Mouse (Mus musculus) urinary bladder, adult 18-20 months (tissue): ENCODE measurements at regions not wholly inside any gene's neighbourhood (a gene's known extent, or its start where the extent isn't known, plus 50 kb on each side); places are given as distances from the start of the nearest gene placed in this dataset.
A peak's percentile ranks its signal among the peaks of the same experiment; 100 is the strongest.

Experiments used
- DNase-seq, 2 experiments: peaks; one replicate each; pipeline ENCODE4 v3.0.0; 2022; ENCODE audit warnings: low spot score in 2 of 2, mixed read lengths in 2 of 2

DNA sequence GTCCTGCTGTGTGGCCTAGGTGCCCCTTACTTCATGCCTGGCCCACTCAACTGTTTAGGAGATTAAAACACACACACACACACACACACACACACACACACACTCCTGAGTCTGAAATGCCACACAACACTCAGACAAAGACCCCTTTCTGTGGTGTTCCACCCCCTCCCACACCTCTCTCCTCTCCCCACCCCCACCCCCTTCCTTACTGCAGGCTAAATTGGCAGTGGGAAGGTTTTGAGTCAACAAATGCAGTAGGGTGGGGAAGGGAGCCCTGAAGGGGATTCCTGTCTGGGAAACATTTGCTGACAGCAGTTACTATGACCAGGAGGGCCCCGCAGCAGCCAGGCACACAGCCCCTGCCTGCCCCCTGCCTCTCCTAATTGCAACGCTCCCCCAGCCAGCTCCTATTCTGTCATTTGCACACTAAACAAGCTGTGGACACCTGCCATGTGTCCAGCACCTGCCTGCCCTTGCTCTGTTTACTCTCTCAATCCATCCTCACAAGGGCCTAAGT, 69.5 kb downstream of the Ephb3 start:
- DNase-seq, result no peak

DNA sequence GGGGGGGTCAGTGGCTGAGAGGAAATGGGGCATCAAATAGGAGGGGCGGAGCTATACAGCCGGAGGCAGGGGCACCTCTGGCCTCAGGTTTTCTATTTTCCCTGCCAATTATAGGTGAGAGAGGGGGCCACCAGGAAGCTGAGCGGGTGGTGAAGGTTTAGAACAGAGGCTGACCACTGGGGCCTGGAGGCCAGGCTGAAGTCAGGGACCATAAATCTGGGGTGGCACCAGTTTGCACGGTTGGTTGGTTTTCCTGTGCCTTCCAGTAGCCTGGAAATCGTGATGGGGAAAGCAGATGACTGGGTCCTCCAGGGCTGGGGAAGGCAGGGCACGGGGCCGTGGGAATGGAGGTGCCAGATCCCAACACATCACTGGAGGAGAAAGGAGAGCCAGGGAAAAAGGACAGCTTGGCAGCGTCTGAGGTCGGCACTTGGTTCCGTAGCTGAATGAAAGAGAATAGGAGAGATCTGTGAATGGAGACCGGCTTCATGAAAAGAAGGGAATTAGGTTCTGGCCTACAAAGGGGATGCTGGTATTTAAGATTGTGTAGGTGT, 73.3 kb downstream of the Ephb3 start:
- no peak for DNase-seq

GRCm38 (mm10) chr16:21278387-21278786, 73.8 kb downstream of the Ephb3 start:
- no peak for DNase-seq

- no peak for DNase-seq
Observed at GRCm38 (mm10) chr16:21280200-21280627, 75.7 kb downstream of the Ephb3 start.

GRCm38 (mm10) chr16:21281958-21282730, 77.6 kb downstream of the Ephb3 start:
- DNase-seq, result no peak

GRCm38 (mm10) chr16:21286099-21286498, 81.5 kb downstream of the Ephb3 start:
- DNase-seq, result peak; percentile 43 to 48

DNA sequence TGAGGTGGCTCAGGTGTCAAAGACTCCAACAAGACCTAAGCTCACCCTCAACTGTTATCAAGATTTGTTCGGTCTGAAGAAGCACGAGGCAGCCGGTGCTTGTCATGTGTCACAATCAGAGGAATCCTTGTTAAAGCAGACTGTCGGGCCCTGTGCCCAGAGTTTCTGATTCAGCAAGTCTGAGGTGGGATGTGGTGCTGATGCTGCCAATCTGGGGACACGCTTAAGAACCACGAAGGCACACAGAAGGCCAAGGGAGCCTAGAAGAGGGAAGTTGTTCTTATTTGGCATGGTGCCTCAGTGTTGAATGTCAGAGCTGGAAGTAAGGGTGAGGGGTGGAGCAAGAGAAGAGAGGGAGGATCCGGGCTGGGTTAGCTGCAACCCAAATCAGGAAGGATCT, 85.0 kb downstream of the Ephb3 start:
- no peak for DNase-seq

DNA sequence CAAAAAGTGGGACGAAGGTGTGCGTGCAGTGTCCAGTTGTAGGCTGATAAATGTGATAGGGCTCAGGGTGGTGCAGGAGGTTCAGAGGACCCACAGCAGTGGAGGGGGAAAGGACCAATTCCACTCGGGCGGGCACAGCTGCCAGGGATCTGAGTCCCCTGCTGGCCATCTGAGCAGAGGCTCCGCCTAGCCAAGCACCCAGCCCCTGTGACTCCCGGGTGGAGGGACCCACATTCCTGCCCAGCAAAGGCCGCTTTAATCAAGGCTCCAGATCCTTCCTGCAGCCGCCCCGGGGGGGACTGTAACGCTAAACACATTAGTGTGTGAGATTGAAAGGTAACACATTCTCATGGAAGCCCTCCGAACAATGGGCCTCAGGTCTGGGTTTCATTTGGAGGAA, 88.5 kb downstream of the Ephb3 start:
- no peak for DNase-seq

DNA sequence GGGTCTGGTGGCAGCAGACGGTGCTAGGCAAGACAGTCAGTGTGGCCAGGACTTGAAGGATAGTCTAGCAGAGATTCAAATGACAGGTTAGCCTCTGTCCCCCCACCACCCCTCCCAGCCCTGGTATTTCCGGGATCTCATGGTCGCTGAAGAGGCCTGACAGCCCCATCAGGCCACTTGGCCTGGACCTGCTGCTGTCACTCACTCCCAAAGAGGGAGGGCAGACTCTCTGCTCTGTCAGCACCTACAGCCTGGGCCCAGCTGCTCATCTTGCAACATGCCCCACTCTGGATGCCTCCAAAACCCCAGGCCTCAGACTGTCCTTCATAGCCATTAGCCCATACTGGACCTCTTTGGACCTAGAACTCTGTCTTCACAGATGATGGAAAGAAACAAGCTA, 89.0 kb downstream of the Ephb3 start:
- no peak for DNase-seq

DNA sequence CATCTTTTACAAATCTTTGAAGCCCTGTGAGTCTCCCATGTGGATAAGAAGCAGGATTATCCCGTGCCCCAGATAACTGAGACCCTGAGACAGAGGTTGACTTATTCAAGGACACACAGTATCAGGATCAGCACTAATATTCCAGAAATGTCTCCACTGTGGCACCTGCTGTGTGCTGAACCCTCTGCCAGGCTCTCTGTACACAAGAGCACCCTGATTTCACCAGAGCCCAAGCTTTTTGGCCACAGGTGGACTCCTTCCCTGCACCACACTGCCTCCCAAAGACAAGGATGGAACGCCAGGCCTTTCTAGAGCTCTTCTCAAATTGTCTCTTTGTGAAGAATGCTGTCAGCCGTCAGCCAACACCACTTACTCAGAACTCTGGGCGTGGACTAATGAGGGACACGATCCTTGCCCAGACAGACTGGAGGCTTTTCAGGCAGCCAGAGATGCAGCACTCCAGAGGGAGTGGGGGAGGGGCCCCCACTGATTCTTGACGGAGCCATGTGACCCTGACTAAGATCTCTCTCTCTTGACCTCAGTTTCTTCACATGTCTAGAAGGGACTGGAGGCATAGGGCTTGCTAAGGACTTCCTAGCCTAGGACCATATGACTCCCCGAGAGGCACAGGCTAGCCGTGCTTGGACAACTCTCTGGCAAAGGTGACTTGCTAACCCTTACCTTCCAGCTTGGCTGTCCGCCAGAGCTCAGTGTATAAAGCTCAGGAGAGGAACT, 90.3 kb downstream of the Ephb3 start:
- peak; percentile 31 to 44 for DNase-seq

DNA sequence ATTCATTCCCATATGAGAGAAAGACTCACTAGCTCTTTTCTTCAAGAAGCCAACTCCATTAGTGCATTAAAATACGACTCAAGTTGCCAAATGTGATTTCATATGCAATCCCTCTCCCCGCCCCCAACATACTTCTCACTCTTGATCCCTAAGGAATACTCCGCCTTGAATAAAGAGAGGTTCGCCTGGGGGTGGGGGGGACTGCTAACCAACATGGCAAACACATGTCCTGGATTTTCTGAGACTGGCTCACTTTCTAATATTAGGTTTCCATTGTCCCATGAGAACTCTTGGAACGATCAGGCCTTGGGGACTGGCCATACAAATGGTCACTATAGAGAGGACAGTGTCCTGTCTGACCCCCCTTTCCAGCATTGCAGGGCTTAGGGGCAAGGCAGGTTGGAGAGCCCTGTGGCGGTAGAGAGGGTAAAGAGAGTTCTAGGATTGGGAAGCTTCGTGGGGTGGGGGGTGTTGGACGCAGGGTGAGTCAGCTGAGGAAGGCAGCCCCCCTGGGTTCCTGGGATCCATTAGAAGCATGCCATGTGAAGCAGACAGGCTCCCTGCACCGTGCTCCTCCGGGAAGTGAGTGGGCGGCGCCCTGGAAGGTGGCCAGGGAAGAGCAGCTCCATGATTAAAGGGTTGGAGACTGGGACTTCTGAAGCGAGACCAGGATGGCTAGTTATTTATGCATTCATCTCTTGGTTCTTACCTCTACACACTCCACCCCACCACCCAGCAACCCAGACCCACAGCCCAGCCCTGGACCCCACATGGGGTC, 91.6 kb downstream of the Ephb3 start:
- DNase-seq, result no peak

DNA sequence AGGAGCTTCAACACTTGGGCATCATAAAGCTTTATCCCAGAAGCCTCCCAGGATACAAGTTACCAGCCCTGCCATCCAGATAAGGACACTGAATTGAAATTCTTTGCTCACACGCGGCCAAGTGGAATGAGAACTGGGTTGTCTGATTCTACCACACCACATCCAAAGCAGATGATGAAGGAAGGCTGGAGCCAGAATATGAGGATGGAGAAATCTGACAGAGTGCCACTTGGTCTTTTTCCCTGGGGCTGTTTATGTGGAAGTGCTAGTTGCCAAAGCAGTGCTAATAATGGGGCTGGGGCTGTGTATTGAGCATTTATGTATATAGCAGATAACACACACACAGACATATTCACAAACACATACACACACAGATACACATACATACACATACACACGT, 92.2 kb downstream of the Ephb3 start:
- DNase-seq, result no peak

- no peak for DNase-seq
Observed at GRCm38 (mm10) chr16:21298866-21299265, 94.3 kb downstream of the Ephb3 start.

- DNase-seq, result no peak
Observed at GRCm38 (mm10) chr16:21305859-21306258, 101.3 kb downstream of the Ephb3 start.

DNA sequence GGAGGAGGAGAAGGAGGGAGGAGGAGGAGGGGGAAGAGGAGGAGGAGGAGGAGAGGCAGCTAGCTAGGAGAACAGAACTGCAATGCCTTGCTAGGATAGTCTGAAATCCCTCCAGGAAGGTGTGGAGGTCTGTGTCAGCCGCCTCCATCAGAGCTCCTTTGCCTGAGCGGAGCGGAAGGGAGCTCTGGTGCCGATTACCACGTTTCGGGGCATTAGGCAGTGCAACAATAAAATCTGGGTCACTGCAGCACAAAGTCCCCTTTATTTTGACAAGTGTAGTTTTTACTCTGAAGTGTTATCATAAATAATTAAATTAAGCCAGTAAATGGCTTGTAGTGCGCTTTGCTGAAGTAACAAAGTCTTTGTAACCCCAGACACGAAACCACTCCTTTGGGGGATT, 104.0 kb downstream of the Ephb3 start:
- no peak for DNase-seq

DNA sequence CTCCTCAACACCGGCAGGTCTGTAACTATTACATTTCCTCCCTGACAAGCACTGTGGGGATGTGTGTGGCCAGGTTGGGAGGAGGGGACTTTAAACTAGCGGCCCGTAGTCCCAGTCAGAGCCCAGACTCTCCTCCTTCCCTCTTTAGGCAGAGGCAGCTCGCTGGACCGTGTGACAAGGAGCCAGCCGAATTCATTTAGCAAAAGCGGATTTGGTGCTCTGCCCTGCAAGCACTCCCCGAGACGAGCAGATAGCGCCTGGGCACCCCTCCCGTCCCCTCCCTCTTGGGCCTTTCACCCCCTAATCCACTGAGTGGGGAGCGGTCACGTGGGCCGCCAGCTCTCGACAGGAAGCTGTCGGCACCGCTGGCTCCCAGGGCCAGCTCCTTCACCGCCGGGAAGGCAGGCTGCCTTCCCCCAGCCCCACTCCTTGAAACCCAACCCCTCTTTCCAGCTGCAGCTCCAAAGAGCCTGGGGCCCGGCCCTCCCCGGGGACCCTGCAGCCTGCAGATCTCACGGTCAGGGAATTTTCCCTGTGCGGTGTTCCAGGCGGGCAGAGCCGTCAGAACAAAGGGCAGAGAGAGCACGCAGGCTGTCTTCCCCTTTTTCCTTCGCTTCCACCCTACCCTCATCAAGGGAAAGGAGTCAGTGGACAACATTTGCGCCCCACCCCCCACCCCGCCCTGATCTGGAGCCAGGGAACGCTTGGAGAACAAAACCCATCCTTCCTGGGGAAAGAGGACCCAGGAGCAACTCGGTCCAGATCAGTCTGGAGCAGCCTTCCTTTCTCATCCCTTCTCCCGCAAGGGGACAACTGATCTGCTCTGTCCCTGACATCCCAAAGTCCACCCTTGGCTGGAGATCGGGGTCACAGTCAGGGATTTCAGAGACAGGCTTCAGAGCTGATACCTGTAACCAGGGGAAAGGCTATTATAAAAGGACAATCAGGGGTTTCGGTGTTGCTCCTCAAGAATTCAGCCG, 106.4 kb downstream of the Ephb3 start:
- peak; percentile 63 to 79 for DNase-seq

GRCm38 (mm10) chr16:21311781-21312180, 107.2 kb downstream of the Ephb3 start:
- no peak for DNase-seq

DNA sequence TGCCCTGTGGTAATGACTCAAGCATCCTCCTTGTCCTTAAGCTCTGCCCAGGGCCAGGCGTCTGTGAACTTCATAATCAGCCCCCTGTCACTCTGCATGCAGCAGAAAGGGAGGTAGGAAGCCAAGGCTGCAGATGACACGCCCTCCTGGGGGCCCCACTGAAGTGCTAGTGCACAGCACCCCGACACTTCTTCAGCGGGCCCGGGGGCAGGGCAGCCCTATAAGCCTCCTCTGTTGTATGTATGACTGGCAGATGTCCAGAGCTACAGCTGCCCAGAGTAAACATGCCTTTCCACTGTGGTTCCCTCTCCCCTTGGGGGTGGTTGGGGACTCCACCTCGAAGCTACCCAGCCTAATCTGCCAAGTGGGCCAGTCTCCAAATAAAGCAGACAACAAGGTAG, 107.2 kb upstream of the Vps8 start:
- DNase-seq, result no peak

DNA sequence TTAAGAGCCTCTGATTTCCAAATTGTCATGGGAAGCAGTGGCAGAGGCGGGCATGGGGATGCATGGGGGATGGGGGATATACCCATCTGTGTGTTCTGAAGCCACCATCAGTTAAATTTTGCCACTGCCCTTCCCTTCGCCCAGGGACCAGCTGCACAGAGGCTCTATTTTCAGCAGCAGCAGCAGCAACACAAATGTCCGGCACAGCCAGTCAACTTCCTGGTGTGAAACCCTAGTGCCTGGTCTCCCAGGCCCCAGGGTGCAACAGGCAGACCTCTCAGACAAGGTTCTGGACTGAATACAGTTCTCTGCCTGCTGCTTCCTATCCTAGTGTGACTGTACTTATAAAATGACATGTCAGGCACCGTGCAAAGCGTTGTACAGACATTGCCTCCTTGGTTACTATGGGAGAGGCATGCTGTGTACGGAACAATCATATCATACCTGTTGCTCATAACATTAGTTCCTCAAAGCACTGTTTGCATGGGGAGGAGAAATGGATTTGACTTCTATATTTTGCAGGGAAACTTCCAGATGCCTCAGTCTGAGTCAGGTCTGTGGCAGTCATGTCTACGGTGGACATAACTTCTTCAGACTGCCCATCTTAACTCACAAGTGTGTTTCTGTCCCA, 104.8 kb upstream of the Vps8 start:
- DNase-seq, result no peak

DNA sequence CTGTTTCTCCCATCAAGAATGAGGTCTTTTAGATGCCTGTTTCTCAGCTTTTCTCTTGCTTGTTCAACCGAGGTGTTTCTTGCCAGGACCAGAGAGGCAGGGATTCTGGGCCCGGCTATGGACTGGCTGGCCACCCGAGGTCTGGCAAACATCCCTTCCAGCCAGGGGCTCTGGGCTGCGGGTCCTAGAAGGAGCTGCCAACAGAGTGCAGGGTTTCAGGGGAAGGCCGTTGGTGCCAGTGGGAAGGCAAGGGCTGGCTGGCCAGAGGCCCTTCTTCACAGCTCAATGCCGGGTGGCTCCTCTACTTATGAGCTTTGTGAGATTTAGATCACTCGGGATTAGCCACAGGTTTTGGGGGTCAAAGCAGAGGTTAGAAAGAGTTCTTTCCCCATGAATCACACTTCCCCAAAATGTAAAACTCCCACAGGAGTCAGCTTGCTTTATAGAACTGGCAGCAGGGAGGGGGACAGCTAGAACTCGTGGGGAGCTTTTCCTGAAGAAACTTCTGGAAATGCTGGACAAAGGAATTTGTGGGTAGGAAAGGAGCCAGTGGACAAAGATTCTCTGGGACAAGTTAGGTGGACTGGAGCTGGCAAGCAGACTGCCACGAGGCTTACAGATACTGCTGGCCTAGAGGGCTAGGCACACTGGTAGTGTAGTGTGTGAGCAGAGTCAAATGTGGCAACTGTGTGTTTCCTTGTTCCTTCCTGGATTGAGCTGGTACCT, 104.1 kb upstream of the Vps8 start:
- DNase-seq, result no peak
